Mouse (Mus musculus) kidney, postnatal 36 days (tissue): ENCODE results near the gene Aldh4a1.

Source experiments
- DNase-seq, 2 experiments: peaks; one replicate each; pipeline ENCODE4 v3.0.0; 2021 to 2022; ENCODE audit warnings: mixed read lengths in 2 of 2

Aldh4a1 gene

GRCm38 (mm10) chr4:139622373-139623282, at the start of gene Aldh4a1:
Gene Aldh4a1, plus strand, starts transcription at chr4:139622866.
- DNase-seq, result peak; percentile 92 to 97

GRCm38 (mm10) chr4:139572928-139573512, 49.6 kb upstream of the Aldh4a1 start:
- DNase-seq, result peak; percentile 53 to 58

GRCm38 (mm10) chr4:139574156-139574798, 48.4 kb upstream of the Aldh4a1 start:
- peak; percentile 100 for DNase-seq

GRCm38 (mm10) chr4:139574799-139575672, 47.6 kb upstream of the Aldh4a1 start:
- DNase-seq, result peak; percentile 35 to 69

- no peak for DNase-seq
Measured at GRCm38 (mm10) chr4:139575673-139576003, 47.0 kb upstream of the Aldh4a1 start.

GRCm38 (mm10) chr4:139576251-139576880, 46.3 kb upstream of the Aldh4a1 start:
- DNase-seq, result no peak

GRCm38 (mm10) chr4:139577006-139577405, 45.7 kb upstream of the Aldh4a1 start:
- DNase-seq, result no peak

GRCm38 (mm10) chr4:139578389-139578788, 44.3 kb upstream of the Aldh4a1 start:
- no peak for DNase-seq

GRCm38 (mm10) chr4:139579003-139579402, 43.7 kb upstream of the Aldh4a1 start:
- no peak for DNase-seq

GRCm38 (mm10) chr4:139579466-139579865, 43.2 kb upstream of the Aldh4a1 start:
- no peak for DNase-seq

- DNase-seq, result peak; percentile 64 to 75
Measured at GRCm38 (mm10) chr4:139580663-139581336, 41.9 kb upstream of the Aldh4a1 start.

GRCm38 (mm10) chr4:139581427-139582051, 41.1 kb upstream of the Aldh4a1 start:
- DNase-seq, result peak; percentile 59 to 78

GRCm38 (mm10) chr4:139582346-139582745, 40.3 kb upstream of the Aldh4a1 start:
- DNase-seq, result no peak

GRCm38 (mm10) chr4:139582903-139583302, 39.8 kb upstream of the Aldh4a1 start:
- no peak for DNase-seq

- no peak for DNase-seq
Measured at GRCm38 (mm10) chr4:139583629-139584245, 38.9 kb upstream of the Aldh4a1 start.

- DNase-seq, result peak in 1 of 2 experiments; percentile 30
Measured at GRCm38 (mm10) chr4:139584704-139585103, 38.0 kb upstream of the Aldh4a1 start.

- DNase-seq, result peak in 1 of 2 experiments; percentile 36
Measured at GRCm38 (mm10) chr4:139585713-139586112, 37.0 kb upstream of the Aldh4a1 start.

GRCm38 (mm10) chr4:139587370-139587769, 35.3 kb upstream of the Aldh4a1 start:
- peak; percentile 64 for DNase-seq

GRCm38 (mm10) chr4:139587773-139588172, 34.9 kb upstream of the Aldh4a1 start:
- DNase-seq, result no peak

GRCm38 (mm10) chr4:139589351-139590027, 33.2 kb upstream of the Aldh4a1 start:
- DNase-seq, result no peak
